Mouse (Mus musculus): ENCODE results near the gene Galnt6. TPM values are rescaled to one million over a fixed set of nuclear protein-coding genes. Genes with fewer than 3 reads are reported as not detected.
"Not testable (repeated sequence)": the region's sequence is repeated elsewhere in the genome, so short reads cannot be mapped to it uniquely, and the experiment has no call there.

Gene Galnt6
- polyA plus RNA-seq, 2 experiments: 0.47 to 0.84 TPM

DNA sequence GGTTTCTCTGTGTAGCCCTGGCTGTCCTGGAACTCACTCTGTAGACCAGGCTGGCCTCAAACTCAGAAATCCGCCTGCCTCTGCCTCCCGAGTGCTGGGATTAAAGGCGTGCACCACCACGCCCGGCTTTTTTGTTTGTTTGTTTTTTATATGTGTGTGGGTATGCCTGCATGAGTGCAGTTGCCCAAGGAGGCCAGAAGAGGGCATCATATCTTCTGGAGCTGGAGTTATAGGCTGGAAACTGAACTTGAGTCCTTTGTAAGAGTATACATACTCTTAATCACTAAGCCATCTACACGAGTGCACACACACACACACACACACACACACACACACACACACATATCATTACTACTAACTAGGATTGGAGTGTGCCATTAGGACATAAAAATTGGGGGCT lies 44.7 kb upstream of the Galnt6 start:
- H3K4me3 ChIP-seq (ENCODE audit: insufficient read depth in 1 of 2, low read depth in 2 of 2, low read length in 2 of 2); H3K27ac ChIP-seq; H3K9me3 ChIP-seq (ENCODE audit: control insufficient read depth, low read length); H3K4me1 ChIP-seq (replicated peaks; ENCODE audit: control insufficient read depth in 2 of 2, insufficient read depth in 2 of 2, low read length in 1 of 2); H3K9ac ChIP-seq (replicated peaks); ATAC-seq (ENCODE audit: insufficient read depth); H3K27me3 ChIP-seq (ENCODE audit: control insufficient read depth, insufficient read depth, low read length); H3K36me3 ChIP-seq (replicated peaks; ENCODE audit: control insufficient read depth, insufficient read depth, low read depth); H3K4me2 ChIP-seq (ENCODE audit: low read depth); DNase-seq (ENCODE audit: low read depth in 3 of 3, low spot score in 3 of 3): not testable (repeated sequence)
- TF ChIP-seq CTCF (IDR thresholded peaks at IDR 0.05; ENCODE audit: low read depth): 0 out of 2 replicates have a peak, but pooled peaks have one; percentile 3
- 74% methylated on average over 6 of the region's 6 CpGs for WGBS (ENCODE audit: insufficient replicate concordance)

DNA sequence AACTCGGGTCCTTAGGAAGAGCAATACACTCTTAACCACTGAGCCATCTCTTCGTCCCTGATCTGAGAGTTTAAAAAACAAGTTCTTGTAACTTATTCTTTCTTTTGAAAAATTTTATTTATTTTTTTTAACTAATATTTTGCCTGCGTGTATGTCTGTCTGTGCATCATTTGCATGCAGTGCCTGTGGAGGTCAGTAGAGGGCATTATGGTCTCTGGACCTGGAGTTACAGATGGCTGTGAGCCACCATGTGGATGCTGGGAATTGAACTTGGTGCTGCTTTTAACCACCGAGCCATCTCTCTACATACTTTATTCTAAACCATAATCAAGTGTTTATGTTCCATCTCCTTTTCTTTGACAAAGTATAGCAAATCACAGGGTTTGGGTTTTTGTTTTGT lies 43.5 kb upstream of the Galnt6 start:
- TF ChIP-seq CTCF (IDR thresholded peaks at IDR 0.05; ENCODE audit: low read depth) (peak; percentile 24; the same call in 1 of the 2 replicates), EP300 (IDR thresholded peaks at IDR 0.05; ENCODE audit: low read depth) (no peak)

DNA sequence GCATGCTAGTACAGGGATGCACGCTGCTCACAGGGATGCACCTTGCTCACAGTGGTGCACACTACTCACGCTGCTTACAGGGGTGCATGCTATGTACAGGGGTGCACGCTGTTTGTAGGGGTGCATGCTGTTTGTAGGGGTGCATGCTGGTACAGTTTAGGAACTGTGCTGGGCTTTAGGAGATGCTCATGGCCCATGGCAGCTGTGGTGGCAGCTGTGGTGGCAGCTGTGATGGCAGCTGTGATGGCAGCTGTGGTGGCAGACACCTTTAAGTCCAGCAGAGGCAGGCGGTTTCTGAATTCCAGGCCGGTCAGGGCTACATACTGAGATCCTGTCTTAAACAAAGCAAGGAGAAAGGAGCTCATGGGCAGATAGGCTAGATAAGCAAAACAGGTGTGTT lies 41.2 kb upstream of the Galnt6 start:
- no peaks in the 10 kb centered on the region; the same call in 1 of the 2 replicates for H3K27me3 ChIP-seq (ENCODE audit: control insufficient read depth, insufficient read depth, low read length)
- DNase-seq (ENCODE audit: low read depth in 3 of 3, low spot score in 3 of 3) (no peak), ATAC-seq (ENCODE audit: insufficient read depth) (no peak)
- WGBS (ENCODE audit: insufficient replicate concordance): 86% methylated on average over 5 of the region's 5 CpGs
- no peak overlapping the region for H3K4me2 ChIP-seq (ENCODE audit: low read depth)
- no peak overlapping the region for H3K9ac ChIP-seq (replicated peaks)
- no peak overlapping the region for H3K4me3 ChIP-seq (ENCODE audit: insufficient read depth in 1 of 2, low read depth in 2 of 2, low read length in 2 of 2)
- TF ChIP-seq EP300 (IDR thresholded peaks at IDR 0.05; ENCODE audit: low read depth): no peak
- no peak for TF ChIP-seq CTCF (IDR thresholded peaks at IDR 0.05; ENCODE audit: low read depth)
- H3K27ac ChIP-seq: no peak overlapping the region
- H3K4me1 ChIP-seq (replicated peaks; ENCODE audit: control insufficient read depth in 2 of 2, insufficient read depth in 2 of 2, low read length in 1 of 2): no peaks in the 10 kb centered on the region
- H3K9me3 ChIP-seq (ENCODE audit: control insufficient read depth, low read length): no peaks in the 10 kb centered on the region
- no peaks in the 10 kb centered on the region for H3K36me3 ChIP-seq (replicated peaks; ENCODE audit: control insufficient read depth, insufficient read depth, low read depth)

More for the DNA sequence above, 43.5 kb upstream of the Galnt6 start:
- Histone ChIP-seq H3K4me3 (ENCODE audit: insufficient read depth in 1 of 2, low read depth in 2 of 2, low read length in 2 of 2) (no peak overlapping the region), H3K9me3 (ENCODE audit: control insufficient read depth, low read length) (no peaks in the 10 kb centered on the region), H3K36me3 (replicated peaks; ENCODE audit: control insufficient read depth, insufficient read depth, low read depth) (no peaks in the 10 kb centered on the region), H3K4me1 (replicated peaks; ENCODE audit: control insufficient read depth in 2 of 2, insufficient read depth in 2 of 2, low read length in 1 of 2) (no peaks in the 10 kb centered on the region), H3K4me2 (ENCODE audit: low read depth) (no peak overlapping the region), H3K27me3 (ENCODE audit: control insufficient read depth, insufficient read depth, low read length) (no peaks in the 10 kb centered on the region), H3K9ac (replicated peaks) (no peak overlapping the region), H3K27ac (no peak overlapping the region)
- ATAC-seq (ENCODE audit: insufficient read depth) (no peak), DNase-seq (ENCODE audit: low read depth in 3 of 3, low spot score in 3 of 3) (no peak)
- 56% methylated on average over 4 of the region's 4 CpGs for WGBS (ENCODE audit: insufficient replicate concordance)

DNA sequence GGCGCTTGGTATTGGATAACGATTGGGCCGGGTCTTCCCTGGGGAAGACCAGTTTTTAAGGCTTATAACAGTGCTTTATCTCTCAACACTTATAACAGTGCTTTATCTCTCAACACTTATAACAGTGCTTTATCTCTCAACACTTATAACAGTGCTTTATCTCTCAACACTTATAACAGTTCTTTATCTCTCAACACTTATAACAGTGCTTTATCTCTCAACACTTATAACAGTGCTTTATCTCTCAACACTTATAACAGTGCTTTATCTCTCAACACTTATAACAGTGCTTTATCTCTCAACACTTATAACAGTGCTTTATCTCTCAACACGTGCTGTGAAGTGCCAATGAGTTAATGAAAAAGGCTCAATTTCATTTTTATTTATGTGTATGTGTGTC lies 39.8 kb upstream of the Galnt6 start:
- not testable (repeated sequence) for H3K9ac ChIP-seq (replicated peaks); H3K4me2 ChIP-seq (ENCODE audit: low read depth); ATAC-seq (ENCODE audit: insufficient read depth); H3K27ac ChIP-seq; DNase-seq (ENCODE audit: low read depth in 3 of 3, low spot score in 3 of 3); H3K36me3 ChIP-seq (replicated peaks; ENCODE audit: control insufficient read depth, insufficient read depth, low read depth); H3K27me3 ChIP-seq (ENCODE audit: control insufficient read depth, insufficient read depth, low read length); H3K4me3 ChIP-seq (ENCODE audit: insufficient read depth in 1 of 2, low read depth in 2 of 2, low read length in 2 of 2); H3K9me3 ChIP-seq (ENCODE audit: control insufficient read depth, low read length); H3K4me1 ChIP-seq (replicated peaks; ENCODE audit: control insufficient read depth in 2 of 2, insufficient read depth in 2 of 2, low read length in 1 of 2)
- 65% methylated on average over 4 of the region's 4 CpGs for WGBS (ENCODE audit: insufficient replicate concordance)

DNA sequence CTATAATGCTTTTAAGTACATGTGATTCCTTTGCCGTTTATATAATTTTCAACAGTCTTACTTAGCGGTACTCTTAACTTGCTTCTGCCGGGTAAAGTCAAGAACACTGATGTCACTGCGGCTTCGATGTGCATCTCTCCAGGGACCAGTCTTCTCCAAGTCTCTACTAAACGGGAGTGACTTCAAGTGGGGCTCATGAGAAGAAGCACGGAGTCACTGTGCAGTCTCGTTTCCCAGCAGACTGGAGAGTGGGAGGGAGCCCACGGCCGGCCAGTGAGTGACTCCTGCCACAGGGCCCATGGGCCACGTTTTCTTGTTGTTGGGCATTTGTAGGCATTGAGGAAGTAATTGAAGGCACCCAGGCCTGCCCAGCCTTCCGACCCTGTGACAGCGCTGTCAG lies 38.7 kb upstream of the Galnt6 start:
- H3K4me1 ChIP-seq (replicated peaks; ENCODE audit: control insufficient read depth in 2 of 2, insufficient read depth in 2 of 2, low read length in 1 of 2): no peaks in the 10 kb centered on the region
- H3K9me3 ChIP-seq (ENCODE audit: control insufficient read depth, low read length): no peaks in the 10 kb centered on the region
- no peak for DNase-seq (ENCODE audit: low read depth in 3 of 3, low spot score in 3 of 3)
- no peak overlapping the region for H3K4me3 ChIP-seq (ENCODE audit: insufficient read depth in 1 of 2, low read depth in 2 of 2, low read length in 2 of 2)
- H3K36me3 ChIP-seq (replicated peaks; ENCODE audit: control insufficient read depth, insufficient read depth, low read depth): no peaks in the 10 kb centered on the region
- 74% methylated on average over 13 of the region's 13 CpGs for WGBS (ENCODE audit: insufficient replicate concordance)
- no peak overlapping the region for H3K9ac ChIP-seq (replicated peaks)
- H3K27me3 ChIP-seq (ENCODE audit: control insufficient read depth, insufficient read depth, low read length): peaks cover 14% of the 10 kb centered on the region
- ATAC-seq (ENCODE audit: insufficient read depth): no peak
- H3K4me2 ChIP-seq (ENCODE audit: low read depth): no peak overlapping the region
- no peak for TF ChIP-seq CTCF (IDR thresholded peaks at IDR 0.05; ENCODE audit: low read depth)
- no peak for TF ChIP-seq EP300 (IDR thresholded peaks at IDR 0.05; ENCODE audit: low read depth)
- no peak overlapping the region for H3K27ac ChIP-seq
